Comparison of ENCODE assay signal across 14 mouse cellular contexts in the genomic region with DNA sequence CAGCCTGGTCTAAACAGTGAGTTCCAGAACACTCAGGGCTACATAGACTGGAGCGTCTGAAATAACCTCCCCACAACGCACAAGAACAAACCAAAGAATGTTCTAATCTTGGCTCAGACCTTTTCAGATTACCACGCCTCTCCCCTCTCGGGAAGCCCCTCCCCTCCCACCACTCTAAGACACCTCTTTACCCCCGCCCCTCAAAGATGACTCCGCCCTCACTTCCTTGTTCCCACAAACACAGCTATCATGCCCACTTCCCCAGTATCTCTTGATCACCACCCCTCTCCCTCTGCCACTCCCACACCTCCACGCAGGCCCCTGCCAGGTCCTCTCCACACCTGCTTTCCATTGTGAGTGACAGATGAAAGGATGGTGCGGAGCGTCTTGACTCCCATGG. TPM values are rescaled to one million over a fixed set of nuclear protein-coding genes. Genes with fewer than 3 reads are reported as not detected.
DNase-seq lines count a peak whose midpoint lies in the region; ATAC-seq and TF ChIP-seq lines count a peak whose summit lies in the region.
"Had no signal": no experiment of that assay in that cellular context is flagged by ENCODE, and none has a peak within 500 bp of the region (broad histone marks: within the 10 kb centered on the region; RNA-seq: fewer than 3 reads in every experiment).

No protein-coding gene starts in this region.

- peak; percentile 43 for DNase-seq in thymus, adult 2 months
- DNase-seq in thymus, postnatal 10 days (ENCODE audit: low spot score in 2 of 2) = no peak
- DNase-seq in thymus, postnatal 4 days = peak; percentile 57
- no peak for DNase-seq in embryo, embryonic 11 days
- DNase-seq in kidney, adult 2 months = no peak
- DNase-seq: cerebellum, postnatal 25 days; kidney, adult 9 months had no signal

- H3K36me3 ChIP-seq in thymus, adult 2 months (ENCODE audit: control insufficient read depth, insufficient read depth, low read length) = no peaks in the 10 kb centered on the region
- H3K36me3 ChIP-seq in intestine, embryonic 15.5 days = no peaks in the 10 kb centered on the region
- H3K36me3 ChIP-seq in kidney, adult 2 months (ENCODE audit: control insufficient read depth, insufficient read depth, low read length) = no peaks in the 10 kb centered on the region
- H3K36me3 ChIP-seq: forebrain, embryonic 12.5 days had no signal

- no peak for TF ChIP-seq POLR2A in thymus, adult 2 months (IDR thresholded peaks at IDR 0.05; ENCODE audit: control insufficient read depth, extremely low read depth, insufficient read depth, low read length, poor library complexity)
- TF ChIP-seq POLR2A in kidney, adult 2 months (IDR thresholded peaks at IDR 0.05; ENCODE audit: low read depth, low read length) = no peak

- no peak overlapping the region for H3K9ac ChIP-seq in intestine, embryonic 15.5 days
- H3K9ac ChIP-seq: forebrain, embryonic 12.5 days; liver, embryonic 14.5 days had no signal

- peaks cover 10% of the 10 kb centered on the region for H3K4me1 ChIP-seq in thymus, adult 2 months (replicated peaks; ENCODE audit: control insufficient read depth, insufficient read depth, low read length)
- H3K4me1 ChIP-seq in intestine, embryonic 15.5 days (replicated peaks) = no peaks in the 10 kb centered on the region
- H3K4me1 ChIP-seq in kidney, adult 2 months (ENCODE audit: control insufficient read depth, insufficient read depth, low read length) = no peaks in the 10 kb centered on the region
- H3K4me1 ChIP-seq: forebrain, embryonic 12.5 days had no signal

- H3K9me3 ChIP-seq in intestine, embryonic 15.5 days = no peaks in the 10 kb centered on the region
- H3K9me3 ChIP-seq: forebrain, embryonic 12.5 days had no signal

- no peak overlapping the region for H3K27ac ChIP-seq in thymus, adult 2 months (ENCODE audit: control insufficient read depth, insufficient read depth, low read length)
- no peak overlapping the region for H3K27ac ChIP-seq in intestine, embryonic 15.5 days
- no peak overlapping the region for H3K27ac ChIP-seq in kidney, adult 2 months (ENCODE audit: insufficient read depth, low read depth, low read length)
- H3K27ac ChIP-seq: forebrain, embryonic 12.5 days; liver, embryonic 14.5 days had no signal

- ATAC-seq in granulocyte monocyte progenitor cell, adult 5-6 weeks (replicated peaks; ENCODE audit: poor library complexity, severe bottlenecking) = peak; percentile 64
- peak; percentile 39; the same call in 1 of the 2 replicates for ATAC-seq in megakaryocyte-erythroid progenitor cell, adult 5-6 weeks (replicated peaks; ENCODE audit: low FRiP score, low TSS enrichment, poor library complexity, severe bottlenecking)
- no peak for ATAC-seq in intestine, embryonic 15.5 days
- ATAC-seq: hindbrain, embryonic 16.5 days had no signal

- H3K4me2 ChIP-seq in intestine, embryonic 15.5 days (replicated peaks) = no peak overlapping the region
- H3K4me2 ChIP-seq: forebrain, embryonic 12.5 days; midbrain, embryonic 11.5 days had no signal

- WGBS in thymus, adult 2 months = 32% methylated on average over 9 of the region's 9 CpGs
- WGBS in intestine, embryonic 15.5 days = 77% methylated on average over 9 of the region's 9 CpGs
- 67% methylated on average over 9 of the region's 9 CpGs for WGBS in kidney, adult 2 months

- no peaks in the 10 kb centered on the region for H3K27me3 ChIP-seq in thymus, adult 2 months (ENCODE audit: control insufficient read depth, insufficient read depth, low read length)
- no peaks in the 10 kb centered on the region for H3K27me3 ChIP-seq in intestine, embryonic 15.5 days (replicated peaks)
- H3K27me3 ChIP-seq in kidney, adult 2 months (replicated peaks; ENCODE audit: control insufficient read depth, insufficient read depth, low read length) = no peaks in the 10 kb centered on the region
- H3K27me3 ChIP-seq: forebrain, embryonic 12.5 days had no signal

- H3K4me3 ChIP-seq in thymus, adult 2 months (ENCODE audit: control insufficient read depth, insufficient read depth, low read length) = no peak overlapping the region
- no peak overlapping the region for H3K4me3 ChIP-seq in intestine, embryonic 15.5 days (replicated peaks)
- H3K4me3 ChIP-seq in kidney, adult 2 months (ENCODE audit: insufficient read depth, low read depth, low read length) = no peak overlapping the region
- H3K4me3 ChIP-seq: forebrain, embryonic 12.5 days had no signal

- no peak for TF ChIP-seq CTCF in thymus, adult 2 months (IDR thresholded peaks at IDR 0.05; ENCODE audit: borderline replicate concordance, control insufficient read depth, extremely low read depth, insufficient read depth, low read length, poor library complexity)
- no peak for TF ChIP-seq CTCF in kidney, adult 2 months (conservative IDR thresholded peaks at IDR 0.05; ENCODE audit: insufficient read depth, insufficient read length, low read depth, low read length)

RNA-seq across cellular contexts. Expression of gene Map4k1, which starts 26.9 kb away (rescaled TPM):
- polyA plus RNA-seq in thymus, adult 2 months (2012; rRNA removed) = 155 and 164 TPM in 2 replicates
- 46.1 and 62.3 TPM in 2 replicates for total RNA-seq in granulocyte monocyte progenitor cell, adult 5-6 weeks (2014; fragmentation: Nextera tagmentation)
- 42.4 and 48.7 TPM in 2 replicates for total RNA-seq in granulocyte monocyte progenitor cell, adult 5-6 weeks (2017)
- total RNA-seq in megakaryocyte-erythroid progenitor cell, adult 5-6 weeks (2014; fragmentation: Nextera tagmentation) = 64.1 and 76.8 TPM in 2 replicates
- total RNA-seq in megakaryocyte-erythroid progenitor cell, adult 5-6 weeks (2017) = 42.6 and 47.9 TPM in 2 replicates
- polyA plus RNA-seq in intestine, embryonic 15.5 days (2015; fragmentation: Nextera tagmentation; extraction: Ambion mirVana) = 6.3 and 7.7 TPM in 2 replicates
- 2.3 and 6.2 TPM in 2 replicates for polyA plus RNA-seq in kidney, adult 2 months (2012; rRNA removed)

RNA-seq across cellular contexts. Expression of gene Eif3k, which starts 27.1 kb away (rescaled TPM):
- polyA plus RNA-seq in thymus, adult 2 months (2012; rRNA removed) = 362 and 396 TPM in 2 replicates
- total RNA-seq in granulocyte monocyte progenitor cell, adult 5-6 weeks (2014; fragmentation: Nextera tagmentation) = 474 TPM in 2 replicates
- 400 and 462 TPM in 2 replicates for total RNA-seq in granulocyte monocyte progenitor cell, adult 5-6 weeks (2017)
- 499 and 586 TPM in 2 replicates for total RNA-seq in megakaryocyte-erythroid progenitor cell, adult 5-6 weeks (2014; fragmentation: Nextera tagmentation)
- total RNA-seq in megakaryocyte-erythroid progenitor cell, adult 5-6 weeks (2017) = 360 and 454 TPM in 2 replicates
- polyA plus RNA-seq in intestine, embryonic 15.5 days (2015; fragmentation: Nextera tagmentation; extraction: Ambion mirVana) = 359 and 375 TPM in 2 replicates
- polyA plus RNA-seq in kidney, adult 2 months (2012; rRNA removed) = 321 and 343 TPM in 2 replicates

RNA-seq across cellular contexts. Expression of gene Actn4, which starts 46.6 kb away (rescaled TPM):
- polyA plus RNA-seq in thymus, adult 2 months (2012; rRNA removed) = 243 and 268 TPM in 2 replicates
- total RNA-seq in granulocyte monocyte progenitor cell, adult 5-6 weeks (2014; fragmentation: Nextera tagmentation) = 85.8 and 94.3 TPM in 2 replicates
- total RNA-seq in granulocyte monocyte progenitor cell, adult 5-6 weeks (2017) = 40.2 and 47.1 TPM in 2 replicates
- total RNA-seq in megakaryocyte-erythroid progenitor cell, adult 5-6 weeks (2014; fragmentation: Nextera tagmentation) = 93.1 and 106 TPM in 2 replicates
- 41.1 and 51.7 TPM in 2 replicates for total RNA-seq in megakaryocyte-erythroid progenitor cell, adult 5-6 weeks (2017)
- 340 and 361 TPM in 2 replicates for polyA plus RNA-seq in intestine, embryonic 15.5 days (2015; fragmentation: Nextera tagmentation; extraction: Ambion mirVana)
- 340 and 367 TPM in 2 replicates for polyA plus RNA-seq in kidney, adult 2 months (2012; rRNA removed)

Comparison
In these comparisons a context has a peak if more than half of its experiments do, and no peak if none do; other contexts are left out.
1. DNase-seq: peak in thymus, adult 2 months (single experiment) and thymus, postnatal 4 days (single experiment); none in thymus, postnatal 10 days (0 of 2), embryo, embryonic 11 days (single experiment) and kidney, adult 2 months (single experiment).
2. RNA of gene Map4k1, which starts 26.9 kb away (polyA plus RNA-seq): 155 to 164 TPM in thymus, adult 2 months; 6.3 to 7.7 TPM in intestine, embryonic 15.5 days and 2.3 to 6.2 TPM in kidney, adult 2 months; every median in the first group is over 10 times any median in the second.